ENCODE assay signal across 12 mouse cellular contexts in genomic region chr6:8955817-8956529, GRCm38 (mm10). TPM values are rescaled to one million over a fixed set of nuclear protein-coding genes. Genes with fewer than 3 reads are reported as not detected.
DNase-seq lines count a peak whose midpoint lies in the region; ATAC-seq and TF ChIP-seq lines count a peak whose summit lies in the region.
"Had no signal": no experiment of that assay in that cellular context is flagged by ENCODE, and none has a peak within 500 bp of the region (broad histone marks: within the 10 kb centered on the region; RNA-seq: fewer than 3 reads in every experiment).

No protein-coding gene starts in this region.

- H3K4me3 ChIP-seq in layer of hippocampus, adult 2 months = peak overlapping the region; percentile 22; the same call in 1 of the 2 replicates
- H3K4me3 ChIP-seq in forebrain, embryonic 11.5 days (ENCODE audit: low read depth, low read length) = peak overlapping the region; percentile 21
- no peak overlapping the region; the same call in 1 of the 2 replicates for H3K4me3 ChIP-seq in limb, embryonic 10.5 days
- peak overlapping the region; percentile 38 for H3K4me3 ChIP-seq in neural tube, embryonic 15.5 days (replicated peaks)
- H3K4me3 ChIP-seq: embryonic facial prominence, embryonic 15.5 days; lung, embryonic 15.5 days had no signal

- no peak for ATAC-seq in forebrain, embryonic 11.5 days (replicated peaks; ENCODE audit: low FRiP score)
- ATAC-seq in neural tube, embryonic 15.5 days (ENCODE audit: low FRiP score) = no peak
- ATAC-seq in megakaryocyte, adult 5-6 weeks (ENCODE audit: poor library complexity, severe bottlenecking) = no peak

- under 1% methylated on average over 35 of the region's 35 CpGs for WGBS in forebrain, embryonic 11.5 days
- WGBS in limb, embryonic 10.5 days = under 1% methylated on average over 35 of the region's 35 CpGs
- WGBS in neural tube, embryonic 15.5 days = under 1% methylated on average over 35 of the region's 35 CpGs

- H3K4me1 ChIP-seq in forebrain, embryonic 11.5 days (replicated peaks; ENCODE audit: control insufficient read depth, insufficient read depth, low read length) = peaks cover 7% of the 10 kb centered on the region; the same call in 1 of the 2 replicates
- peaks cover 27% of the 10 kb centered on the region; the same call in 1 of the 2 replicates for H3K4me1 ChIP-seq in limb, embryonic 10.5 days
- H3K4me1 ChIP-seq in neural tube, embryonic 15.5 days = peaks cover 41% of the 10 kb centered on the region
- H3K4me1 ChIP-seq: lung, embryonic 15.5 days had no signal

- H3K4me2 ChIP-seq in forebrain, embryonic 11.5 days (ENCODE audit: low read depth, low read length, severe bottlenecking) = peak overlapping the region; percentile 52
- H3K4me2 ChIP-seq in neural tube, embryonic 15.5 days = peak overlapping the region; percentile 63
- H3K4me2 ChIP-seq: embryonic facial prominence, embryonic 15.5 days; lung, embryonic 15.5 days had no signal

- H3K27me3 ChIP-seq in forebrain, embryonic 11.5 days (ENCODE audit: control insufficient read depth, insufficient read depth, low read length) = peaks cover 48% of the 10 kb centered on the region
- peaks cover 88% of the 10 kb centered on the region for H3K27me3 ChIP-seq in limb, embryonic 10.5 days (ENCODE audit: low read depth, poor library complexity, severe bottlenecking)
- peaks cover 25% of the 10 kb centered on the region for H3K27me3 ChIP-seq in neural tube, embryonic 15.5 days (replicated peaks)

- H3K9ac ChIP-seq in forebrain, embryonic 11.5 days (ENCODE audit: low read length) = no peak overlapping the region
- peak overlapping the region; percentile 23; the same call in 1 of the 2 replicates for H3K9ac ChIP-seq in neural tube, embryonic 15.5 days (replicated peaks)
- H3K9ac ChIP-seq: embryonic facial prominence, embryonic 15.5 days; lung, embryonic 15.5 days had no signal

- no peak for TF ChIP-seq CTCF in layer of hippocampus, adult 2 months (conservative IDR thresholded peaks at IDR 0.05)

- H3K9me3 ChIP-seq in forebrain, embryonic 11.5 days (ENCODE audit: control insufficient read depth, low read length) = no peaks in the 10 kb centered on the region
- no peaks in the 10 kb centered on the region for H3K9me3 ChIP-seq in limb, embryonic 10.5 days (replicated peaks)
- no peaks in the 10 kb centered on the region for H3K9me3 ChIP-seq in neural tube, embryonic 15.5 days (replicated peaks)
- H3K9me3 ChIP-seq: embryonic facial prominence, embryonic 15.5 days; lung, embryonic 15.5 days had no signal

- H3K36me3 ChIP-seq in forebrain, embryonic 11.5 days (ENCODE audit: control insufficient read depth, insufficient read depth, low read length) = no peaks in the 10 kb centered on the region
- no peaks in the 10 kb centered on the region for H3K36me3 ChIP-seq in limb, embryonic 10.5 days
- no peaks in the 10 kb centered on the region for H3K36me3 ChIP-seq in neural tube, embryonic 15.5 days
- H3K36me3 ChIP-seq: embryonic facial prominence, embryonic 15.5 days; lung, embryonic 15.5 days had no signal

- no peak for DNase-seq in layer of hippocampus, adult 2 months (ENCODE audit: low spot score in 2 of 2)
- DNase-seq in layer of hippocampus, postnatal 36 days = no peak
- peak; percentile 61 for DNase-seq in forebrain, embryonic 11.5 days (ENCODE audit: low spot score)
- peak; percentile 40 for DNase-seq in limb, embryonic 10.5 days (ENCODE audit: low spot score)
- no peak for DNase-seq in kidney, postnatal 36 days
- no peak for DNase-seq in left cerebral cortex, postnatal 10 days (ENCODE audit: extremely low spot score in 1 of 2, low spot score in 2 of 2)
- DNase-seq: heart, adult 11 months; spleen, adult 18-20 months had no signal

- H3K27ac ChIP-seq in layer of hippocampus, adult 2 months = no peak overlapping the region
- no peak overlapping the region for H3K27ac ChIP-seq in forebrain, embryonic 11.5 days (ENCODE audit: low read depth, low read length)
- H3K27ac ChIP-seq in limb, embryonic 10.5 days = no peak overlapping the region
- H3K27ac ChIP-seq in neural tube, embryonic 15.5 days (replicated peaks) = peak overlapping the region; percentile 56
- H3K27ac ChIP-seq: embryonic facial prominence, embryonic 15.5 days; lung, embryonic 15.5 days had no signal

- intact Hi-C loops in left cerebral cortex, postnatal 10 days (cut with DNase I) = loop anchor here (10.0 kb wide), 1 partner anchor 279 kb away; no protein-coding TSS in a partner anchor

RNA-seq across cellular contexts. Expression of gene Nxph1, which starts 7.7 kb away (rescaled TPM):
- total RNA-seq in layer of hippocampus, adult 2 months (2021) = 10 to 100 TPM; 37.1 to 38.0 TPM
- total RNA-seq in layer of hippocampus, postnatal 36 days (2021) = 10 to 100 TPM; 35.8 to 38.6 TPM
- polyA plus RNA-seq in forebrain, embryonic 11.5 days (2014; fragmentation: Nextera tagmentation; extraction: Ambion mirVana) = 4.9 and 6.9 TPM in 2 replicates
- not detected in 2 replicates for polyA plus RNA-seq in limb, embryonic 10.5 days (2016; fragmentation: Nextera tagmentation; extraction: Ambion mirVana)
- polyA plus RNA-seq in neural tube, embryonic 15.5 days (2015; fragmentation: Nextera tagmentation; extraction: Ambion mirVana) = 80.9 and 110 TPM in 2 replicates
- 10 to 100 TPM; 64.4 to 66.1 TPM for total RNA-seq in left cerebral cortex, postnatal 10 days (2021)
- not detected in 2 replicates for total RNA-seq in megakaryocyte, adult 5-6 weeks (2015)
- not detected in 2 replicates for total RNA-seq in megakaryocyte, adult 5-6 weeks (2017)

Comparison
In these comparisons a context has a peak if more than half of its experiments do, and no peak if none do; other contexts are left out.
1. DNase-seq: peak in forebrain, embryonic 11.5 days (single experiment) and limb, embryonic 10.5 days (single experiment); none in layer of hippocampus, adult 2 months (0 of 2), layer of hippocampus, postnatal 36 days (0 of 2), kidney, postnatal 36 days (0 of 2) and left cerebral cortex, postnatal 10 days (0 of 2).
2. RNA of gene Nxph1, which starts 7.7 kb away (total RNA-seq): 64.4 to 66.1 TPM in left cerebral cortex, postnatal 10 days, 35.8 to 38.6 TPM in layer of hippocampus, postnatal 36 days and 37.1 to 38.0 TPM in layer of hippocampus, adult 2 months; not detected in megakaryocyte, adult 5-6 weeks; every median in the first group is over 10 times any median in the second.